Mouse (Mus musculus): ENCODE data around the gene Osbpl3.

- TF ChIP-seq POLR2A (IDR thresholded peaks at IDR 0.05; ENCODE audit: borderline replicate concordance, extremely low read depth, low read depth, low read length): no peak
- TF ChIP-seq CTCF (IDR thresholded peaks at IDR 0.05; ENCODE audit: insufficient read depth, low read length): no peak
Measured at GRCm38 (mm10) chr6:50244126-50244525, 211.9 kb downstream of the Osbpl3 start.

All from lung, adult 2 months (tissue).